Mouse (Mus musculus) thymus, postnatal 36 days (tissue): ENCODE measurements around the gene Eif2ak4.

Source experiments
- DNase-seq, 2 experiments: peaks; one replicate each; pipeline ENCODE4 v3.0.0; 2022; ENCODE audit warnings: mixed read lengths in 2 of 2

Gene Eif2ak4

GRCm38 (mm10) chr2:118465894-118466293 is 77.5 kb downstream of the Eif2ak4 start:
- DNase-seq: no peak

- DNase-seq: peak in 1 of 2 experiments; percentile 15
These were observed 78.2 kb downstream of the Eif2ak4 start for GRCm38 (mm10) chr2:118466601-118467000.

- no peak for DNase-seq
These were observed 79.9 kb downstream of the Eif2ak4 start for GRCm38 (mm10) chr2:118468354-118468753.

- DNase-seq: no peak
These were observed 90.6 kb downstream of the Eif2ak4 start for GRCm38 (mm10) chr2:118478833-118479549.

GRCm38 (mm10) chr2:118479550-118479909 is 91.1 kb downstream of the Eif2ak4 start, which contains the start of gene Srp14:
Srp14 (minus strand) TSS chr2:118479711.
- peak; percentile 89 to 94 for DNase-seq

GRCm38 (mm10) chr2:118480886-118481285 is 92.5 kb downstream of the Eif2ak4 start:
- DNase-seq: no peak

GRCm38 (mm10) chr2:118483032-118483431 is 94.6 kb downstream of the Eif2ak4 start:
- DNase-seq: peak; percentile 44 to 67

GRCm38 (mm10) chr2:118484386-118484898 is 96.0 kb downstream of the Eif2ak4 start:
- DNase-seq: no peak

- DNase-seq: no peak
These were observed 97.0 kb downstream of the Eif2ak4 start for GRCm38 (mm10) chr2:118485415-118485814.

GRCm38 (mm10) chr2:118486933-118487332 is 98.5 kb downstream of the Eif2ak4 start:
- DNase-seq: peak; percentile 88 to 92

- DNase-seq: peak; percentile 79 to 83
These were observed 99.4 kb downstream of the Eif2ak4 start for GRCm38 (mm10) chr2:118487806-118488205.

- peak; percentile 67 to 74 for DNase-seq
These were observed 102.0 kb downstream of the Eif2ak4 start for GRCm38 (mm10) chr2:118490241-118491091.

- DNase-seq: peak; percentile 79 to 84
These were observed 102.9 kb downstream of the Eif2ak4 start for GRCm38 (mm10) chr2:118491281-118491731.

GRCm38 (mm10) chr2:118491741-118492395 is 103.5 kb downstream of the Eif2ak4 start:
- peak; percentile 54 to 74 for DNase-seq

GRCm38 (mm10) chr2:118495024-118495423 is 106.6 kb downstream of the Eif2ak4 start:
- DNase-seq: peak; percentile 75 to 89

GRCm38 (mm10) chr2:118497890-118498289 is 109.5 kb downstream of the Eif2ak4 start:
- peak; percentile 53 to 54 for DNase-seq

GRCm38 (mm10) chr2:118498476-118498875 is 110.1 kb downstream of the Eif2ak4 start:
- DNase-seq: peak; percentile 62 to 73

GRCm38 (mm10) chr2:118499135-118499961 is 110.9 kb downstream of the Eif2ak4 start:
- DNase-seq: peak; percentile 90 to 95

GRCm38 (mm10) chr2:118500191-118500590 is 111.8 kb downstream of the Eif2ak4 start:
- DNase-seq: peak; percentile 55 to 62

- no peak for DNase-seq
These were observed 118.7 kb downstream of the Eif2ak4 start for GRCm38 (mm10) chr2:118507126-118507525.

- no peak for DNase-seq
These were observed 121.4 kb downstream of the Eif2ak4 start for GRCm38 (mm10) chr2:118509688-118510446.
